Mouse (Mus musculus): ENCODE measurements around the gene Sh3kbp1. TPM values are rescaled to one million over a fixed set of nuclear protein-coding genes. Genes with fewer than 3 reads are reported as not detected.

The Sh3kbp1 gene
- polyA plus RNA-seq, 1 experiment: 119 TPM

- Histone ChIP-seq H3K4me1 (ENCODE audit: control insufficient read depth, insufficient read depth, low read length) (peaks cover 7% of the 10 kb centered on the region), H3K4me3 (ENCODE audit: insufficient read depth, low read length) (no peak overlapping the region), H3K27ac (ENCODE audit: insufficient read depth, low read length) (no peak overlapping the region)
- TF ChIP-seq POLR2A (IDR thresholded peaks at IDR 0.05; ENCODE audit: low read depth, low read length) (no peak), CTCF (IDR thresholded peaks at IDR 0.05; ENCODE audit: borderline replicate concordance, insufficient read depth, low read length) (no peak)
These were observed 49.2 kb downstream of the Sh3kbp1 start for GRCm38 (mm10) chrX:159676242-159676641.

- Histone ChIP-seq H3K4me3 (ENCODE audit: insufficient read depth, low read length) (no peak overlapping the region), H3K27ac (ENCODE audit: insufficient read depth, low read length) (no peak overlapping the region)
- TF ChIP-seq CTCF (IDR thresholded peaks at IDR 0.05; ENCODE audit: borderline replicate concordance, insufficient read depth, low read length) (no peak), POLR2A (IDR thresholded peaks at IDR 0.05; ENCODE audit: low read depth, low read length) (no peak)
These were observed 50.7 kb downstream of the Sh3kbp1 start for GRCm38 (mm10) chrX:159677585-159678319.

GRCm38 (mm10) chrX:159678320-159678835, 51.3 kb downstream of the Sh3kbp1 start:
- H3K4me3 ChIP-seq (ENCODE audit: insufficient read depth, low read length): no peak overlapping the region
- H3K27ac ChIP-seq (ENCODE audit: insufficient read depth, low read length): no peak overlapping the region
- H3K4me1 ChIP-seq (ENCODE audit: control insufficient read depth, insufficient read depth, low read length): peaks cover 7% of the 10 kb centered on the region
- no peak for TF ChIP-seq CTCF (IDR thresholded peaks at IDR 0.05; ENCODE audit: borderline replicate concordance, insufficient read depth, low read length)
- TF ChIP-seq POLR2A (IDR thresholded peaks at IDR 0.05; ENCODE audit: low read depth, low read length): no peak

More at GRCm38 (mm10) chrX:159677585-159678319, 50.7 kb downstream of the Sh3kbp1 start:
- H3K4me1 ChIP-seq (ENCODE audit: control insufficient read depth, insufficient read depth, low read length): peaks cover 7% of the 10 kb centered on the region

- Histone ChIP-seq H3K4me3 (ENCODE audit: insufficient read depth, low read length) (no peak overlapping the region), H3K27ac (ENCODE audit: insufficient read depth, low read length) (no peak overlapping the region), H3K4me1 (ENCODE audit: control insufficient read depth, insufficient read depth, low read length) (no peaks in the 10 kb centered on the region)
- no peak for TF ChIP-seq POLR2A (IDR thresholded peaks at IDR 0.05; ENCODE audit: low read depth, low read length)
- no peak for TF ChIP-seq CTCF (IDR thresholded peaks at IDR 0.05; ENCODE audit: borderline replicate concordance, insufficient read depth, low read length)
These were observed 58.4 kb downstream of the Sh3kbp1 start for GRCm38 (mm10) chrX:159685521-159685920.

GRCm38 (mm10) chrX:159686850-159687249, 59.8 kb downstream of the Sh3kbp1 start:
- Histone ChIP-seq H3K4me1 (ENCODE audit: control insufficient read depth, insufficient read depth, low read length) (no peaks in the 10 kb centered on the region), H3K4me3 (ENCODE audit: insufficient read depth, low read length) (no peak overlapping the region), H3K27ac (ENCODE audit: insufficient read depth, low read length) (no peak overlapping the region)
- TF ChIP-seq CTCF (IDR thresholded peaks at IDR 0.05; ENCODE audit: borderline replicate concordance, insufficient read depth, low read length) (no peak), POLR2A (IDR thresholded peaks at IDR 0.05; ENCODE audit: low read depth, low read length) (no peak)

GRCm38 (mm10) chrX:159688698-159689097, 61.6 kb downstream of the Sh3kbp1 start:
- H3K4me1 ChIP-seq (ENCODE audit: control insufficient read depth, insufficient read depth, low read length): no peaks in the 10 kb centered on the region
- no peak for TF ChIP-seq CTCF (IDR thresholded peaks at IDR 0.05; ENCODE audit: borderline replicate concordance, insufficient read depth, low read length)
- no peak for TF ChIP-seq POLR2A (IDR thresholded peaks at IDR 0.05; ENCODE audit: low read depth, low read length)
- H3K4me3 ChIP-seq (ENCODE audit: insufficient read depth, low read length): no peak overlapping the region
- no peak overlapping the region for H3K27ac ChIP-seq (ENCODE audit: insufficient read depth, low read length)

GRCm38 (mm10) chrX:159689785-159690416, 62.8 kb downstream of the Sh3kbp1 start:
- Histone ChIP-seq H3K27ac (ENCODE audit: insufficient read depth, low read length) (no peak overlapping the region), H3K4me3 (ENCODE audit: insufficient read depth, low read length) (no peak overlapping the region), H3K4me1 (ENCODE audit: control insufficient read depth, insufficient read depth, low read length) (no peaks in the 10 kb centered on the region)
- TF ChIP-seq CTCF (IDR thresholded peaks at IDR 0.05; ENCODE audit: borderline replicate concordance, insufficient read depth, low read length): no peak
- no peak for TF ChIP-seq POLR2A (IDR thresholded peaks at IDR 0.05; ENCODE audit: low read depth, low read length)

GRCm38 (mm10) chrX:159693126-159693525, 66.1 kb downstream of the Sh3kbp1 start:
- TF ChIP-seq POLR2A (IDR thresholded peaks at IDR 0.05; ENCODE audit: low read depth, low read length) (no peak), CTCF (IDR thresholded peaks at IDR 0.05; ENCODE audit: borderline replicate concordance, insufficient read depth, low read length) (no peak)
- Histone ChIP-seq H3K4me3 (ENCODE audit: insufficient read depth, low read length) (no peak overlapping the region), H3K4me1 (ENCODE audit: control insufficient read depth, insufficient read depth, low read length) (no peaks in the 10 kb centered on the region), H3K27ac (ENCODE audit: insufficient read depth, low read length) (no peak overlapping the region)

GRCm38 (mm10) chrX:159696545-159696944, 69.5 kb downstream of the Sh3kbp1 start:
- Histone ChIP-seq H3K4me1 (ENCODE audit: control insufficient read depth, insufficient read depth, low read length) (no peaks in the 10 kb centered on the region), H3K27ac (ENCODE audit: insufficient read depth, low read length) (no peak overlapping the region), H3K4me3 (ENCODE audit: insufficient read depth, low read length) (no peak overlapping the region)
- TF ChIP-seq CTCF (IDR thresholded peaks at IDR 0.05; ENCODE audit: borderline replicate concordance, insufficient read depth, low read length) (no peak), POLR2A (IDR thresholded peaks at IDR 0.05; ENCODE audit: low read depth, low read length) (no peak)

GRCm38 (mm10) chrX:159697030-159697454, 70.0 kb downstream of the Sh3kbp1 start:
- Histone ChIP-seq H3K27ac (ENCODE audit: insufficient read depth, low read length) (no peak overlapping the region), H3K4me3 (ENCODE audit: insufficient read depth, low read length) (no peak overlapping the region), H3K4me1 (ENCODE audit: control insufficient read depth, insufficient read depth, low read length) (no peaks in the 10 kb centered on the region)
- TF ChIP-seq CTCF (IDR thresholded peaks at IDR 0.05; ENCODE audit: borderline replicate concordance, insufficient read depth, low read length): no peak
- TF ChIP-seq POLR2A (IDR thresholded peaks at IDR 0.05; ENCODE audit: low read depth, low read length): no peak

Data from embryonic fibroblast, embryonic 13.5 days (primary cell).